Mouse (Mus musculus) bone marrow, adult 2 months (tissue): ENCODE data around the gene Meltf. TPM values are rescaled to one million over a fixed set of nuclear protein-coding genes. Genes with fewer than 3 reads are reported as not detected.

Source experiments
- H3K27ac ChIP-seq: fragments of 200-500 bp; 2 replicates; pipeline ENCODE4 v1.5.1; 2012; ENCODE audit warnings: low read depth, mild to moderate bottlenecking, control low read depth, inconsistent platforms, low read length; ENCODE audit not compliant: control insufficient read depth, poor library complexity, insufficient read depth
- H3K4me1 ChIP-seq: fragments of 200-500 bp; 2 replicates; pipeline ENCODE4 v1.6.1; 2011; ENCODE audit warnings: low read length; ENCODE audit not compliant: control insufficient read depth, insufficient read depth
- H3K4me3 ChIP-seq: fragments of 200-500 bp; replicated peaks from 2 replicates; pipeline ENCODE3; 2011; ENCODE audit warnings: mild to moderate bottlenecking, low read depth, low read length, control low read depth; ENCODE audit not compliant: control insufficient read depth
- CTCF ChIP-seq: fragments of 200-500 bp; IDR thresholded peaks from 2 replicates; pipeline ENCODE4 v1.5.1; 2011; ENCODE audit warnings: low read length, control low read depth; ENCODE audit not compliant: control insufficient read depth, insufficient read depth
- POLR2A ChIP-seq: fragments of 200-500 bp; IDR thresholded peaks from 2 replicates; pipeline ENCODE4 v1.6.1; 2011; ENCODE audit warnings: low read depth, mild to moderate bottlenecking, control low read depth, low read length, borderline replicate concordance; ENCODE audit not compliant: control insufficient read depth
- WGBS: fragments of 180-500 bp; shearing (Covaris S2); methylation state at CpG from one replicate; pipeline ENCODE4 v1.1.7; 2018; 5-methylcytosine and 5-hydroxymethylcytosine counted together
- polyA plus RNA-seq: library from polyadenylated mRNA; stranded (reverse); fragments of >200 nt; gene quantifications from 2 replicates; pipeline ENCODE4 v1.2.4, GENCODE M21; 2011; ENCODE audit warnings: low replicate concordance; ENCODE audit not compliant: missing spikeins, insufficient read depth, insufficient read length

Gene Meltf
- not detected in 2 replicates for polyA plus RNA-seq

DNA sequence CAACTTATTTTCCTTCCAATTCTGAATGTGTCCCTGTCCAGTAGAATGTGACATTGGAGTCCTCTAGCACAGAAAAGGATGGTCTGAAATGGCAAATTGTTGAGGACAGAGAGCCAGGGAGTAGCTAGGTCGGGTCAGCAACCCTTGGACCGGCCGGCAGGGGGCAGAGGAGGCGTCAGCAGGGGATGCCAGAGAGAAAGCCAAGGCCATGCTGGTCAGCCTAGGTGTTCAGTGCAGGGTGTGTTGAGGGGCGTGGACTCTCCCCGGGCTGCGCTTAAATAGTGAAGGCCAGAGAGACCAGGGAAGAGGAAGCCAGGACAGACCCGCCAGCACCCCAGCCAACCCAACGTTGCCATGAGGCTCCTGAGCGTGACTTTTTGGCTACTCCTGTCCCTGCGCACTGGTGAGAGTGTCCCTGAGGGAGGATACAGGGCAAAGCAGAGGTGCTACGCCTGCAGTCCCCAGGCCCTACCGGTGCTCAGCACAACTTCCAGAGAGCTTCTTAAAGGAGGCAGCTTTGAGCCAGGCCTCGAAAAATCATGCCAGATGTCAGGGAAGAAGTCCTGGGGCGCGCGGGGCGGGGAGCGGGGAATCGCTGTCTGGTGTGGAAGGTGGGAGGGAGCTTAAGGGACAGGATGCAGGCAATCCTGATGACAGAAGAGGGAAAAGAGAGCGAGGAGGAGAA is at the start of gene Meltf:
Meltf (plus strand) TSS at position 238 of the 685 bp plus-strand sequence.
- Histone ChIP-seq H3K27ac (no peak within 1 kb of the TSS), H3K4me3 (no peak within 1 kb of the TSS), H3K4me1 (no peaks in the 10 kb centered on the region)
- 41% methylated on average over 21 of the region's 21 CpGs for WGBS
- no peak for TF ChIP-seq POLR2A
- peak; percentile 74 for TF ChIP-seq CTCF

DNA sequence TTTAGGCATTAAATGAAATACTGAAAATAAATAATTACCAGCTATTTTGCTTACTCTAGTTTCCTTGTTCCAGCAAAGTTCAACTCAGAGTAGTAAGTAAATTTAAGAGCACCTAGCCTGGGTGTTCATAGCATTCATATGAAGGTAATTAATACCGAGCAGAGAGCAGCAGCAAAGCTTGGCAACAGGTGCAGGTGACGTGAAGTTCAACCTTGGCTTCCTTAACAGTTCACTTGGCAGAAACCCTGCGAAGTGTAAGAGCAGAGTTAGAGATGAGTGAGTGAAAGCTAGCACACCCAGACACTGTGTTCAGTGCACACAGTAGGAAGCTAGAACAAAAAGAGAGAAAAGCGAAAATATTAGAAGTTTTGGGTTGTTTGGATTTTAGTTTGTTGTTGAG is 47.9 kb upstream of the Meltf start:
- TF ChIP-seq POLR2A, result no peak
- no peak for TF ChIP-seq CTCF
- 89% methylated on average over 4 of the region's 4 CpGs for WGBS
- H3K27ac ChIP-seq, result no peak overlapping the region
- no peaks in the 10 kb centered on the region for H3K4me1 ChIP-seq
- H3K4me3 ChIP-seq, result no peak overlapping the region

DNA sequence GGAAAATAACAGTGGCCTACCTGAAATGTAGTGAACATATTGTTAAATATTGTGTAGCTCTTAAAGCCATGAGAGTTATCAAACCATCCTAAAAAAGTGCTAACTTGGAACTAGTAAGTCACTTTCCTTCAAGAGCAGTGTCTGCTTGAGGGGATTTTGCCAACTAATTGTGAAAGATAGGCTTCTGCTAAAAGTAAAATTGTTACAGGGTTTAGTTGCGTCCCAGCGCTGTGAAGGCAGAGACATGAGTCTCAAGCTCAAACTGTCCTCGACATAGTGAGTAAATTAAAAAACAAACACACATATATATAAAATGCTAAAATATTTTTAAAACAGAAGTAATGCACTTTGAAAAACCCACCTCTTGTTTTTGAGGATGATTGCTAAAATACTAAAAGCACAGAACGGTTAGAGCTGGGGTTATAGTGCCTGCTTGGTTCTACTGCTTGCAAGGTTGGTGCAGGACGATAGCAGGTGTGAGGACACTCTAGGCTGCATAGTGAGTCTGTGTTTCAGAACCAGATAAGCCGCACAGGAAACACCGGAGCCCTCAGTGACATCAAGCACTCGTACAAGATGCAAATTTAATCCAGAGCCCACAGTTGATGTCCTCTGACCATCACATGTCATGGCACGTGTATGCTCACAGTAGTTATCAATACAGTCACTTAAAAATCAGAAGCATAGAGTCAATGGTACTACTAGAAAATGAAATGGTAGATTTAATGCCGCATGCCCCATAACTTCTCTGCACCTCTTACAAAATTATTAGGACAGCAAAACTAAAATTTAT is 45.8 kb upstream of the Meltf start:
- no peak for TF ChIP-seq POLR2A
- TF ChIP-seq CTCF, result no peak
- WGBS, result 84% methylated on average over 10 of the region's 10 CpGs
- H3K4me1 ChIP-seq, result no peaks in the 10 kb centered on the region
- no peak overlapping the region for H3K4me3 ChIP-seq
- H3K27ac ChIP-seq, result no peak overlapping the region

DNA sequence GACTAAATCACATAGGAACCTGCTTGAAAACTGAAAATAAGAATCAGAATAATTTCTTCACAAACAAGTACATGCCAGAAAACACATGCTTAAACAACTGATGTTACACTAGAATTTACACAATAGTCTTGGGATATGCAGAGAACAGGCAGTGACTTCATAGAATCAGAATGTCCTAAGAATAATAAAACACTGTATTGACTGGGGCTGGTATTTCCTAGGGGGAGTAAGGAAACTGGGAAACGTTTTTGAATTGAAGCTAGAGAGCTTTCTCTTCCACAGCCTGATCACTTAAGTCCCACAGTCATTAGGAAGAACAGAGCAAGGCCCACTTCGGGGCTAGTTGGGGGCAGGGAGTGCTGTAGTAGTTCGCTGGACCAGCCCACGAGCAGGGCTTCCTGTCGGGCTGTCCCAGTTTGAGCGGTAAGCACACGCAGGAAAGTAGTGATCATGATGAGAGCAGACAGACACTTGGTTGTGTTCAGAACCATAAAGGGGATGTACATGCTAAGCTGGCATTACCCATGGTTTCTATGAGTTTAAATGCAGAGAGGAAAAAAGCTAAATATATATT is 44.5 kb upstream of the Meltf start:
- H3K4me1 ChIP-seq, result no peaks in the 10 kb centered on the region
- WGBS, result 48% methylated on average over 7 of the region's 7 CpGs
- TF ChIP-seq POLR2A (no peak), CTCF (no peak)
- no peak overlapping the region for H3K4me3 ChIP-seq
- H3K27ac ChIP-seq, result no peak overlapping the region

DNA sequence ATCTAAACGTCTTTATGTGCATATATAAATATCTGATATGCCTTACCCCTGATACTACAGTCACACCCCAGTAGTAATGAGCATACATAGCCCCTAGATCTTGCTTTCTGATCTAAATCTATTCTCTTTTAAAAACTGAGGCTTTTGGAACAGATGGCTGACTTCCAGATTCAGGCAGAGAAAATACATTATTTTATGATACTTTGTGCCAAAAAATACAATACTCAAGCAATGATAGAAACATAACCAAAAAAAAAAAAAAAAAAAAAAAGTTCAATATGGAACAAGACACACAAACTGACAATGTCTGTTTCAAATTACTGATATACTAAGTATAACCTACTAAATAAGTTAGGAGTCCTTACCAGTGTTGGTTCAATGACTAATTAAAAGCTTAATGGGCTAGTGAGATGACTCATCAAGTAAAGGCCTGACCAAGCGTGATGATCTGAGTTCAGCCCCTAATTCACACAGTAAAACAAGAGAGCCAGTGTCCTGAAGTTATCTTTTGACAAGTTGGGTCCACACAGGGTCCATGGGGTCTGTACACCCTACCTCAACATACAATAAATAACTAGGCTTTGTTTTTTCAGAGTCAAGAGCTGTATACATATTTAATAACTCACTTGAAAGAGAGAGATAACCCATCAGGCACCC is 43.8 kb upstream of the Meltf start:
- TF ChIP-seq CTCF, result no peak
- TF ChIP-seq POLR2A, result no peak
- 76% methylated on average over 2 of the region's 2 CpGs for WGBS
- H3K27ac ChIP-seq, result no peak overlapping the region
- no peak overlapping the region for H3K4me3 ChIP-seq
- H3K4me1 ChIP-seq, result no peaks in the 10 kb centered on the region

DNA sequence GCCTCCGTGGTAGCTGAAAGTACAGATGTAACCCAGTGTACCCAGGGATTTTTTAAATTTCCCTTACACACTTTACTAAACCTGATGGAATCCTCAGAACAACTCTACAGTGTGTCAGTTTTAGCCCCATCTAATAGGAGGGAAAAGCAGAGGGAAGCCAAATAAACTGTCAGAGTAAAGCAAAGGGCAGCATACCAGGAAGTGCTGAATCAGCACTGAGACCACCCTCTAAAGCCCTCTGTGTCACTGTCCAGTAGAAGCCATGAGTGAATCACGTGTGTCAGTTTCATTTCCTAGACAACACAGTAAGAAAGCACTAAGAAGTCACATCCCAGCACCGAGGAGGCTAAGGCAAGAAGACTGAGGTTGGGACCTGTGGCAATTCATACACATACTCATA is 41.2 kb upstream of the Meltf start:
- TF ChIP-seq POLR2A (no peak), CTCF (no peak)
- 78% methylated on average over 3 of the region's 3 CpGs for WGBS
- Histone ChIP-seq H3K27ac (no peak overlapping the region), H3K4me3 (no peak overlapping the region), H3K4me1 (no peaks in the 10 kb centered on the region)

DNA sequence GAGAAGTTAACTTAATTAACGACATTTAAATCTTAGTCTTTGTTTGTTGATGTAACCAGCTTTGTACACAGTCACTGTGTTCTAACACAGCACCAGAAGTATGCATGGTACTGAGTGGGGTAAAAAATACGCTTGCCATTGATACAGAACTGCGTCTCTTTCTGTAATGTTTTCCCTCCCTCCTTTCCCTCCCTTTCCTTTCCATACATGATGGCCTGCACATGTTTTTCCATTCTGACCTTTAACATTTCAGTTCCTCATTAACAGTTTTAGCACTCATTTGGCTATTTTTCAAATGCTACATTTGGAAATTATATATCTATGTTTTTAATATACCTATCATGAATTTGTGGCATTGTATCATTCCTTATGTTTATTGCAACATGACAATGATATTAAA is 34.4 kb upstream of the Meltf start:
- TF ChIP-seq CTCF (no peak), POLR2A (no peak)
- WGBS, result 90% methylated on average over 3 of the region's 3 CpGs
- no peak overlapping the region for H3K27ac ChIP-seq
- no peak overlapping the region for H3K4me3 ChIP-seq
- H3K4me1 ChIP-seq, result no peaks in the 10 kb centered on the region

DNA sequence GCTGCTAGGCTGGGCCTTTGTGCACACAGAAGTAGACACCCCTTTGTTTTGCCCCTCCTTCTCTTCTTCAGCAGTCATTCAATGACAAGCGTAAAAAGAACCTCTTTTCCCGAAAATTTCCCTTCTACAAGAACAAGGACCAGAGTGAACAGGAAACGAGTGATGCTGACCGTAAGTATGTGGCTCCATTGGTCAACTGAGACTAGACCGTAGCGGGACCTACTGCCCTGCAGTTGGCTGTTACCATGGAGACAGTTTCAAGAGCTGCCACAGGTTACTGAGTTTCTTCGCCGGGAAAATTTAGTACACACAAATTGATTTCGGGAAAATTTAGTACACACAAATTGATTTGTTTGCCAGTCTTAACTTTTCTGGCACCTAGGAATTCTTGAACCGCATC is 31.8 kb upstream of the Meltf start:
- H3K4me1 ChIP-seq, result no peaks in the 10 kb centered on the region

More for the DNA sequence above, 31.8 kb upstream of the Meltf start:
- TF ChIP-seq POLR2A, result no peak
- no peak for TF ChIP-seq CTCF
- no peak overlapping the region for H3K27ac ChIP-seq
- 90% methylated on average over 10 of the region's 10 CpGs for WGBS
- no peak overlapping the region for H3K4me3 ChIP-seq
